Mouse (Mus musculus): ENCODE results near the gene Phpt1.

- TF ChIP-seq GATA1 (IDR thresholded peaks at IDR 0.05; ENCODE audit: low read length) (no peak), TAL1 (IDR thresholded peaks at IDR 0.05; ENCODE audit: low read length) (no peak)
These were observed 9.8 kb upstream of the Phpt1 start for GRCm38 (mm10) chr2:25584856-25585255.
